Mouse (Mus musculus) right cerebral cortex, postnatal 25 days (tissue): Measurements from ENCODE around the gene Mmgt2.
A peak's percentile ranks its signal among the peaks of the same experiment; 100 is the strongest.

Experiments used
- DNase-seq: peaks from one replicate; pipeline ENCODE4 v3.0.0; 2022

Gene Mmgt2

DNA sequence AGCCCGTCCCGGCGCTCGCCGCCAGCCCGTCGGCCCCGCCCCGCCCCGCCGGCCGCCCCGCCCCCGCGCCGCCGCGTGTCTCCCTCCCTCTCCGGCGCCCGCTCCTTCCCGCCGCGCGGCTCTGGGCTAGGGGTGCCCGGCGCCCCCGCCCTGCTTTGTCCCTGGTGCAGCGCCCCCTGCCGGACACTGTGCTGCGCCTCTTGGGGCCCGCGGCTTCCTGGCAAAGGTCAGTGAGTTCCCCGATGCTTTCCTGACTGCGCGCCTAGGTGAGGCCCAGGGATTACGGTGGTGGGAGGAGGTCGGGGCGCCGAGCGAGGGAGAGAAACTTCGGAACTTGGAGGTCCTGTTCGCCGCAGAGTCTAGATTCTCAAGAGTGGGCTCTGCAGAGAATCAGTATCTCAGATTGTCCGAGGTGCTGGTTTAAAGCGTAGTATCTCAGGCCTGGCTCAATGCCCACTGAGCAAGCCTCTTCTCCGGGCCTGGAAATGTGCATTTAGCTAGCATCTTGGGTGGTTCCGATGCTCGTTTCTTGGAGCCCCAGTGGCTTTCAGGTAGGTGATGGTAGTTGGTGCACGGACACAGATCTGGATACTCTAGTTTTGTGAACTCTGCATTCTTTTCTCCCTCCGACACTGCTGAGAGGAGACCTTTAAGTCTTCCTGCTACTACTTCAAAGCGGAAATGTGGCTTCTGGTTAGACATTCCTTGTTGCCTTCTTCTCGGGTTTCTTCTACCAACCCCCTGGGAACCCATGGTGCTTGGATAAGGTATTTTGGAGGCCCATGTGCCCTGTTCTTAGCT lies at the start of gene Mmgt2:
Gene Mmgt2, plus strand, starts transcription at position 74 of the 801 bp plus-strand sequence.
- DNase-seq: peak; percentile 87

- no peak for DNase-seq
Observed at GRCm38 (mm10) chr11:62601732-62602618, 46.5 kb upstream of the Mmgt2 start.

DNA sequence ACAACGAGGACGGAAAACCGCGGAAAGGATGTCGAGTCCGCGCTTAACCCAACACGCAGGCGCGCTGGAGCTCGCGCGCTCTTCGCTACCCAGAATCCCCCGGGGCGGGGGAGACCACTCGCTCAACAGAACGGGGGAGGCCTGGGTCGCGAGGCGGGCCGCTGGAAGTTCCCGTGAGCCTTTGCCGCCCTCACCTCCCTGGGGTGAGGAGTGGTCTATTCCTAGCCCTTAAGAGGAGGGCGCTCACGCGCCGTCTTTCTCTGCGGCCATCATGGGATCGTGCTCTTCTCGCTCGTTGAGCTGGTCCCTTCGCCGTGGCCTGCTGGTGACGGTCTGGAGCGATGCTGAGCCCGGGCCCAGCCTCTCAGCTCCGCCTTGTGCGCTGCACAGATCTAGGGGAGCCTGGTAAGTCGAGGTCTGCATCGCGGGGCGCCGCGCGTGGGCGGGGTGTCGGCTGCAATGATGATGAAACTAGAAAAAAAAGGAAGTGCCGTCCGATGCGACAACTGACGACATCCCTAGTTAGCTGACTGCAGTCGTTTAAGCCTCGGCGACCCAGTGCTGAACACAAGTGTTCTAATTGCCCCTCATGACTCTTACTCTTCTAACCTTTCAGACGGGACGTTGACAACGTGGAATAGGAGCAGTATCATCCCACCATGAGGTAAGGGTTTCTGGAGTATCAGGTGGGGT lies 45.7 kb upstream of the Mmgt2 start:
- DNase-seq: peak; percentile 98

DNA sequence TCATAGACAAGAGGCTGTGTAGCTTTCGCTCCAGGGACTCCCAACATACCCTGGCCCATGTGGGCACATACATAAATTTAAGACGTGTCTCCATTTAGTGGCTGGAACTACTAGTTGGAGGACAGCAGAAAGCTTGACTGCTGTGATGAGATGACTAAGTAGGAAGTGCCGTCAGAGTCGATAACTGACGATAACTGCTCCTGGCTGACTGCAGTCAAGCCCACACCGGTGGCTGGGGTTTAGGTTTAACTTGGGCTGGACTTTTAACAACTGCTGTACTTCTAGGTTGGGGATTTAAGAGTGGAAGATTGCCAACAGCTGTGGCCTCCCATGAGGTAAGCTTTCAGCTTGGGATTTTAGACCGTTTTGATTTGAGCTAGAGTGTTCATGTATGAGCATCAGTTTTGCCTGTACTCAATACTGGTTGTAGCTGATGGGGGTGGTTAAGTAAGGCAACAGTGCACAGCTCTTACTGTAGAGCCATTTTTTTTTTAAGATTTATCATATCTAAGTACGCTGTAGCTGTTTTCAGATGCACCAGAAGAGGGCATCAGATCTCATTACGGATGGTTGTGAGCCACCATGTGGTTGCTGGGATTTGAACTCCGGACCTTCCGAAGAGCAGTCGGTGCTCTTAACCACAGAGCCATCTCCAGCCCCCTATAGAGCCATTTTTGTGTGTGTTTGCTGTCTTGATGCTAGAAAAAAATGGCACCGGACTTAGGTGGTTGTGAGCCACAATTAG lies 45.0 kb upstream of the Mmgt2 start:
- no peak for DNase-seq

DNA sequence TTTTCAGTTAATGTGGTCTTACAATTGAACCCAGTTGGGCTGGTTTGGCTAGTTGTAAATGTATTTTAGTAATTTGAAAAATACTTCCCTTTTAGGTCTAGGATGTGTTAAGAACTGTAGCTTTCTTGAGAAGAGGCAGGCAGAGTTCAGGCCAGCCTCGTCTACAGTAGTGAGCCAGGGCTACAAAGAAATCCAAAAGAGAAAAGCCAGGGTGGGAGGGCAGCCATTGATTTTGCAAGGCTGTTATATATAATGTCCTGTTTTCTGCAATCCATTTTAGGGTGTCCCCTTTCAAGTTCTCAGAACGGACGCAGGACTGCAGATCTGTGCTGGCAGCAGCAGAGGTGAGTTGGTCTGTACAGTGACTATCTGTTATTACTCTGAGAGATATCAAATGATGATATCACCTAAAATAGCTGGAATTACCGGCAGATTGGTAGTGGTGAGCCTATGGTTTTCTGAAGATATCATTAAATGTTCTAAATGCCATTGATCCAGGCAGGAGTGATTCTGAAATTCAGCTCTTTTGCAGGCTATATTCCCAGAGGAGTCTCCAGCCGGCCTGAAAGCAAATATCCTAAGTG lies 44.2 kb upstream of the Mmgt2 start:
- no peak for DNase-seq

GRCm38 (mm10) chr11:62604886-62605618 lies 43.4 kb upstream of the Mmgt2 start:
- no peak for DNase-seq

DNA sequence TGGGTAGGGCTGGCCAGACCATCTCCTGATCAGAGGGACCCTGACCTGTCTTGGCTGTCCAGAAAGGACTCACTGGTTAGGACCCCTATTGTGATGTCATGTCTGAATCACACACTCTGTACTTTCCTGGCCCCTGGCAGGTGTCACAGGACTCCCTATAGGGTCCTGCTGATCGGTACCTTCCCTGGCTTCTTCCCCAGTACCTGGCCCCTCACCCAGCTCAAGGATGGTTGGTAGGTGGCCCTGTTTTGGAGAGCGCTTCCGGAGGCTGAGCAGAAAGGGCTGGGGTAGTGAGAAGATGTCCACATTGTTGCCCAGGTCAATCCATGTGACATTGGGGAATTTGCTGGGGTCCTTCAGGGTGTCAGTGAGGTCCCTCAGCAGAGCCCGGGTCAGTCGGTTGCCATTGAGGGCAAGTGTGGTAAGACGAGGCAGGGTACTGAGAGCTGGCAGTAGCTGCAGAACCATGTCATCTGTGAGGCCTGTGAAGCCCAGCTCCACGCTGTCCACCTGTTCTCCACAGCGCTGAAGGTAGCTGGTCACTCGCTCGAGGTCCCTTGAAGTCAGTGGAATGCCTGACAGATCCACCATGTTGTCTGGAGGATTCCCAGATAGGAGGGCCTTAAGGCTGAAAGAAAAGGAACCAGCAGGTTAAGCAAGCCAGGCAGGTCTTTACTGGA lies 42.7 kb upstream of the Mmgt2 start:
- no peak for DNase-seq

- no peak for DNase-seq
Observed at GRCm38 (mm10) chr11:62606299-62607169, 41.9 kb upstream of the Mmgt2 start.

- no peak for DNase-seq
Observed at GRCm38 (mm10) chr11:62607170-62607951, 41.1 kb upstream of the Mmgt2 start.

- DNase-seq: no peak
Observed at GRCm38 (mm10) chr11:62607952-62608201, 40.6 kb upstream of the Mmgt2 start.

DNA sequence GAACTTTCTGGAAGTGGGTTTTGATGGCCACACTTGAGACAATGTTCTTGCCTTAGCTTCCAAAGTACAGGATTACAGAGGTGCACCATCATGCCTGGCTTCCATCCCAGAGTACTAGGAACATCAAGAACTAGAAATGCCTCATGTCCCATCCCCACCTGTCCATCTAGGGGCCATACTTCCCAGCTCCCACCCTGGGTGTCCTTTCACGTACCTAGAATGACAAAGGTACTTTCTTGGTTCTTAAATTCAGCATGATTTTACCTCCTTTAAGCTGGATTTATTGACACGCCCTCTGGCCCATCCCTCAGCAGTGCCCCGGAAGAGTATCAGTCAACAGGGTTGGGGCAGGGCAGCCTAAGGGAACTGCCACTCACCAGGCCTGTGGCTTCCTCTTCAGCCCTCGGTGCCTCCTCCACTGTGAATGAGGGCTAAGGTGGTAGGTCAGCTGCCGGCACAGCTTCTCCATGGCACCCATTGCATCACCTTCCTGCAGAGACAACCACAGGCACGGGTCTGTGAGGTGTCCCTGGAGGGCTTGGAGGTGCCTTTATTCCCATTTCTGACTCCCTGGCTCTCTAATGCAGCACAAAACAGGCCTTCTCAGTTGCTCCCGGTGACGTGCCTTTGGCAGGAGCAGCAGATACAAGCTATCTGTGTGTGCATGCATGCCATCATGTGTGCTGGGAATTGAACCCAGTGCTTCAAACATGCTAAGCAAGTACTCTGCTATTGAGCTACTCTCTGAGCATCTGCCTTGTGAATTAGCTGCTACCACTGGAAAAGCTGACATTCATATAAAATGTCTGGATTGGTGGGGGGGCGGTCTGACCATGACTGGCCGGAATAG lies 39.4 kb upstream of the Mmgt2 start:
- no peak for DNase-seq

GRCm38 (mm10) chr11:62610304-62610703 lies 38.2 kb upstream of the Mmgt2 start:
- DNase-seq: no peak

DNA sequence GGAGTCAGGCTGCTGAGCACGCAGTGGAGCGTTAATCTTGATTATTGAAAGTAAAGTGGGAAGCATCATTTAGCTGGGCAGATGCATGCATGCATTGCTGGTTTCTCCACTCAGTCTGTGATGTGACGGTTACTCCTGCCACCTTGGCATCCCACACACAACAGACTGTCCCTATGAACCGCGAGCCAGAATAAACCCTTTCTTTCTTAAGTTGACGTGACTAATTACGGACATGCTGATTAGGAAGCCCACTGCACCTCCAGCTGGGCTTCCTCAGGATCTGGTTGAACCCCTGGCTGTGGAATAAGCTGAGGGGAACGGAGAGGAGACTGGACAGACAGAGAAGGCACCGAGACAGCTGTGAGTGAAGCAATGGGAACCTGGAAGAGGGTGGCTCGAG lies 35.9 kb upstream of the Mmgt2 start:
- DNase-seq: no peak

GRCm38 (mm10) chr11:62613657-62614365 lies 34.7 kb upstream of the Mmgt2 start:
- DNase-seq: peak; percentile 89

DNA sequence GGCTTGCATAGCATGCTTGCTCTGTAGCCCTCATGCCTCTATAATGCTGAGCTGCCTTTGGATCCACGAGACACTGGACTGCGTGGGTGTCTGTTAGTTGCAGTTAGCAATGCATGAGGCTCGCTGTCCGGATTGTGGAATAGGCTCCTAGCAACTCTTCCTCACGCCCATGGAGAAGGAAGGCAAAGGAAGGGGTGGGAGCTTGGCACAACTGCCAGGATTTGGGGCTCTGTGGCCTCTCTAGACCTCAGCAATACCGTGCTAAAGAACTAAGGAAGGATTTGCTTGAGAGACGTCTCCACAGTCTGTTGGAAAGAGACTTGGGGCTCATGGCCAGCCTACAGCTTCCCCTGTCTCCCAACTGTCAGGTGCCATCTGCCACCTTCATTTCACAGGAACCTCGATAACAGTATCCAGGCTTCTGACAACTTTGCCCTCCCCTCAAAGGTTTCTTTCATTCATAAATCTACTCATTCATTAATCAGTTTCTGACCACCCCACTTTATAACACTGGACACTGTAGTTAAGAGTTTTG lies 33.5 kb upstream of the Mmgt2 start:
- DNase-seq: no peak

DNA sequence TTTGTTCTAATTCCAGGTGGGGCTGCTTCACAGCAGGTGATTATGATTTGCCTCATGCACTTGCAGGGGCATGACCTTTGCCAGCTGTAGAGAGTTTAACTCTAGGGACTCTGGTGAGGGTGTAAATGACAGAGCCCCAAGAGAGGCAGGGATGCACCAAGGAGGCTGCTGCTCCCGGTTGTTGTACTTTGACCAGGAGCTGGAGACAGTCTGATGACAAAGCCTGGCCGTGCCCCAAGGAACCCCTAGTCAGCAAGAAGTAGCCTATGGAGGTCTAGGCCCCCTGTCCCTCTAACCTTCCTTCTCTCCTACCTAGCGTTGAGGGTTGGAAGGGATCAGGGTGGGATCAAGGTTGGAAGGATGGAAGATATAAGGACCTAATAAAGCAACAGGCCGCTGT lies 33.0 kb upstream of the Mmgt2 start:
- DNase-seq: no peak

DNA sequence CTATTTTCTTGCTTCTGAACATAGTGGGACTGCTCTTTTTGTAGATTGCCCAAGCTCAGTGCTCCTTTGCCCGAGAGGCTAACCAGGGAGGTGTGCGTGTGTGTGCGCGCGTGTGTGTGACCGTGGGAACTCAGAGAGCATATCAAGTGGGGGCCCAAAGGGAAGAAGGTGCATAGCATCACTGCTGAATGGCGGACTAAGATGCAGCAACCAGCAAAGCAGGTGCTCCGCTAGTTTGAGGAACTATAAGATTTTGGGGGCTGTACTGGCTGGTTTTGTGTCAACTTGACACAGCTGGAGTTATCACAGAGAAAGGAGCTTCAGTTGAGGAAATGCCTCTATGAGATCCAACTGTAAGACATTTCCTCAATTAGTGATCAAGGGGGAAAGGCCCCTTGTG lies 27.4 kb upstream of the Mmgt2 start:
- no peak for DNase-seq
